Comparison of ENCODE assay signal across 15 mouse cellular contexts in genomic region chr19:53857962-53858361, GRCm38 (mm10). TPM values are rescaled to one million over a fixed set of nuclear protein-coding genes. Genes with fewer than 3 reads are reported as not detected.
DNase-seq lines count a peak whose midpoint lies in the region; ATAC-seq and TF ChIP-seq lines count a peak whose summit lies in the region.
"Had no signal": no experiment of that assay in that cellular context is flagged by ENCODE, and none has a peak within 500 bp of the region (broad histone marks: within the 10 kb centered on the region; RNA-seq: fewer than 3 reads in every experiment).

No protein-coding gene starts in this region.

- H3K36me3 ChIP-seq in heart, embryonic 10.5 days, result peaks cover 58% of the 10 kb centered on the region
- peaks cover 9% of the 10 kb centered on the region for H3K36me3 ChIP-seq in heart, embryonic 11.5 days (ENCODE audit: control insufficient read depth, insufficient read depth, low read length)
- H3K36me3 ChIP-seq in lung, embryonic 14.5 days (ENCODE audit: insufficient read depth), result no peaks in the 10 kb centered on the region
- H3K36me3 ChIP-seq in embryonic facial prominence, embryonic 10.5 days (replicated peaks), result no peaks in the 10 kb centered on the region
- no peaks in the 10 kb centered on the region for H3K36me3 ChIP-seq in limb, embryonic 15.5 days

- TF ChIP-seq CTCF in lung, embryonic 14.5 days (IDR thresholded peaks at IDR 0.05; ENCODE audit: low read depth), result no peak
- no peak for TF ChIP-seq CTCF in lung, adult 2 months (IDR thresholded peaks at IDR 0.05; ENCODE audit: insufficient read depth, low read length)

- H3K4me3 ChIP-seq in heart, embryonic 10.5 days, result no peak overlapping the region
- no peak overlapping the region for H3K4me3 ChIP-seq in heart, embryonic 11.5 days (ENCODE audit: low read depth, low read length)
- no peak overlapping the region for H3K4me3 ChIP-seq in lung, embryonic 14.5 days (ENCODE audit: low read depth, low read length)
- no peak overlapping the region for H3K4me3 ChIP-seq in lung, adult 2 months (replicated peaks; ENCODE audit: extremely low read depth, low read depth, low read length)
- no peak overlapping the region for H3K4me3 ChIP-seq in embryonic facial prominence, embryonic 10.5 days
- no peak overlapping the region for H3K4me3 ChIP-seq in limb, embryonic 15.5 days
- H3K4me3 ChIP-seq: heart, embryonic 13.5 days had no signal

- 83% methylated on average over 6 of the region's 6 CpGs for WGBS in heart, embryonic 10.5 days
- 72% methylated on average over 6 of the region's 6 CpGs for WGBS in heart, embryonic 11.5 days (ENCODE audit: insufficient replicate concordance)
- 59% methylated on average over 6 of the region's 6 CpGs for WGBS in lung, embryonic 14.5 days
- 79% methylated on average over 6 of the region's 6 CpGs for WGBS in lung, adult 2 months
- 89% methylated on average over 6 of the region's 6 CpGs for WGBS in embryonic facial prominence, embryonic 10.5 days
- WGBS in limb, embryonic 15.5 days, result 60% methylated on average over 6 of the region's 6 CpGs

- peaks cover 39% of the 10 kb centered on the region for H3K4me1 ChIP-seq in heart, embryonic 10.5 days
- H3K4me1 ChIP-seq in heart, embryonic 11.5 days (ENCODE audit: control insufficient read depth, insufficient read depth, low read length), result peaks cover 8% of the 10 kb centered on the region; the same call in 1 of the 2 replicates
- peaks cover 11% of the 10 kb centered on the region for H3K4me1 ChIP-seq in lung, embryonic 14.5 days (ENCODE audit: insufficient read depth)
- H3K4me1 ChIP-seq in lung, adult 2 months (ENCODE audit: control insufficient read depth, insufficient read depth, low read length), result no peaks in the 10 kb centered on the region
- peaks cover 60% of the 10 kb centered on the region for H3K4me1 ChIP-seq in embryonic facial prominence, embryonic 10.5 days
- H3K4me1 ChIP-seq in limb, embryonic 15.5 days, result peaks cover 49% of the 10 kb centered on the region

- 0 out of 2 replicates have a peak overlapping the region, but pooled peaks have one; percentile 7 for H3K27ac ChIP-seq in heart, embryonic 10.5 days
- no peak overlapping the region for H3K27ac ChIP-seq in heart, embryonic 11.5 days (ENCODE audit: low read depth, low read length)
- no peak overlapping the region for H3K27ac ChIP-seq in lung, embryonic 14.5 days (ENCODE audit: low read depth)
- H3K27ac ChIP-seq in embryonic facial prominence, embryonic 10.5 days (replicated peaks), result peak overlapping the region; percentile 57; the same call in 1 of the 2 replicates
- H3K27ac ChIP-seq in limb, embryonic 15.5 days, result peak overlapping the region; percentile 47
- H3K27ac ChIP-seq: heart, embryonic 13.5 days had no signal

- no peaks in the 10 kb centered on the region for H3K9me3 ChIP-seq in heart, embryonic 10.5 days
- no peaks in the 10 kb centered on the region for H3K9me3 ChIP-seq in heart, embryonic 11.5 days (replicated peaks; ENCODE audit: control insufficient read depth, low read length)
- H3K9me3 ChIP-seq in lung, embryonic 14.5 days (ENCODE audit: low read depth, low read length), result no peaks in the 10 kb centered on the region
- no peaks in the 10 kb centered on the region for H3K9me3 ChIP-seq in embryonic facial prominence, embryonic 10.5 days
- no peaks in the 10 kb centered on the region for H3K9me3 ChIP-seq in limb, embryonic 15.5 days
- H3K9me3 ChIP-seq: heart, embryonic 13.5 days had no signal

- no peak for ATAC-seq in heart, embryonic 11.5 days (replicated peaks; ENCODE audit: insufficient number of reproducible peaks, low FRiP score, low TSS enrichment)
- ATAC-seq in lung, embryonic 14.5 days (ENCODE audit: insufficient read depth), result peak; percentile 9; the same call in 1 of the 2 replicates
- peak; percentile 5; the same call in 1 of the 2 replicates for ATAC-seq in limb, embryonic 15.5 days (ENCODE audit: insufficient number of reproducible peaks, low FRiP score, low TSS enrichment, low read depth)
- ATAC-seq: liver, postnatal 0 days; Patski had no signal

- H3K27me3 ChIP-seq in heart, embryonic 10.5 days (ENCODE audit: insufficient read depth, poor library complexity, severe bottlenecking), result no peaks in the 10 kb centered on the region
- H3K27me3 ChIP-seq in heart, embryonic 11.5 days (ENCODE audit: control insufficient read depth, insufficient read depth, low read length), result no peaks in the 10 kb centered on the region
- H3K27me3 ChIP-seq in lung, embryonic 14.5 days (ENCODE audit: insufficient read depth, low read length), result no peaks in the 10 kb centered on the region
- no peaks in the 10 kb centered on the region for H3K27me3 ChIP-seq in embryonic facial prominence, embryonic 10.5 days (replicated peaks; ENCODE audit: low read depth, poor library complexity, severe bottlenecking)
- H3K27me3 ChIP-seq in limb, embryonic 15.5 days, result no peaks in the 10 kb centered on the region
- H3K27me3 ChIP-seq: heart, embryonic 13.5 days; Patski had no signal

- no peak for DNase-seq in heart, embryonic 10.5 days (ENCODE audit: low spot score)
- DNase-seq in lung, embryonic 14.5 days, result peak; percentile 41
- no peak for DNase-seq in lung, adult 2 months
- no peak for DNase-seq in embryonic facial prominence, embryonic 10.5 days (ENCODE audit: low spot score)
- DNase-seq in B cell, adult 2 months, result no peak
- DNase-seq in adrenal gland, adult 2 months, result no peak
- DNase-seq: cerebellum, postnatal 10 days; embryo, embryonic 11 days; gastrocnemius, postnatal 25 days; heart, postnatal 36 days; liver, postnatal 0 days had no signal

- H3K4me2 ChIP-seq in heart, embryonic 11.5 days, result no peak overlapping the region
- H3K4me2 ChIP-seq in lung, embryonic 14.5 days, result no peak overlapping the region
- H3K4me2 ChIP-seq in limb, embryonic 15.5 days, result no peak overlapping the region
- H3K4me2 ChIP-seq: heart, embryonic 13.5 days had no signal

- no peak for TF ChIP-seq POLR2A in lung, adult 2 months (IDR thresholded peaks at IDR 0.05; ENCODE audit: borderline replicate concordance, extremely low read depth, low read depth, low read length)

- H3K9ac ChIP-seq in heart, embryonic 11.5 days (ENCODE audit: low read depth, low read length), result no peak overlapping the region
- no peak overlapping the region for H3K9ac ChIP-seq in lung, embryonic 14.5 days
- no peak overlapping the region for H3K9ac ChIP-seq in limb, embryonic 15.5 days
- H3K9ac ChIP-seq: heart, embryonic 13.5 days; liver, postnatal 0 days had no signal

RNA-seq across cellular contexts. Expression of gene Pdcd4, which starts 34.1 kb away (rescaled TPM):
- polyA plus RNA-seq in heart, embryonic 10.5 days (2016; fragmentation: Nextera tagmentation; extraction: Ambion mirVana), result 31.4 and 35.0 TPM in 2 replicates
- 38.0 and 41.3 TPM in 2 replicates for polyA plus RNA-seq in heart, embryonic 11.5 days (2014; fragmentation: Nextera tagmentation; extraction: Ambion mirVana)
- polyA plus RNA-seq in lung, embryonic 14.5 days (2014; fragmentation: Nextera tagmentation; extraction: Ambion mirVana), result 101 and 104 TPM in 2 replicates
- polyA plus RNA-seq in lung, adult 2 months (2012; rRNA removed), result 4.1 and 8.0 TPM in 2 replicates
- 66.5 and 78.8 TPM in 2 replicates for polyA plus RNA-seq in embryonic facial prominence, embryonic 10.5 days (2016; fragmentation: Nextera tagmentation; extraction: Ambion mirVana)
- polyA plus RNA-seq in limb, embryonic 15.5 days (2015; fragmentation: Nextera tagmentation; extraction: Ambion mirVana), result 98.4 and 108 TPM in 2 replicates
- 100 to 1,000 TPM in 1 of 2 experiments, 10 to 100 TPM in 1; 75.5 to 102 TPM for total RNA-seq in adrenal gland, adult 2 months (2021)
- polyA plus RNA-seq in adrenal gland, adult 2 months (2012; rRNA removed), result 2.5 and 2.6 TPM in 2 replicates

Comparison
In these comparisons a context has a peak if more than half of its experiments do, and no peak if none do; other contexts are left out.
1. H3K27ac ChIP-seq: peak in heart, embryonic 10.5 days (single experiment), embryonic facial prominence, embryonic 10.5 days (single experiment) and limb, embryonic 15.5 days (single experiment); none in heart, embryonic 11.5 days (single experiment) and lung, embryonic 14.5 days (single experiment).